Mouse (Mus musculus) monocyte, adult 5-6 weeks (primary cell): Measurements from ENCODE around the gene Arhgef3. TPM values are rescaled to one million over a fixed set of nuclear protein-coding genes. Genes with fewer than 3 reads are reported as not detected.
A peak's percentile ranks its signal among the peaks of the same experiment; 100 is the strongest.

Experiments
- ATAC-seq: fragments of 153-309, 156-312 bp; replicated peaks from 2 replicates; pipeline ENCODE4 v1.8.0; 2017; ENCODE audit warnings: mild to moderate bottlenecking; ENCODE audit not compliant: low TSS enrichment, insufficient number of reproducible peaks, severe bottlenecking, poor library complexity, low FRiP score
- total RNA-seq: library from RNA; stranded (forward); fragments of 200-1000, 200-491, 200-594 nt; gene quantifications from 3 replicates; pipeline ENCODE4 v1.2.3, GENCODE M21; 2017

The Arhgef3 gene
- total RNA-seq, 1 experiment from 2014 or later, result 261 TPM

GRCm38 (mm10) chr14:27272835-27273138, 158.1 kb downstream of the Arhgef3 start:
- ATAC-seq, result no peak

GRCm38 (mm10) chr14:27273169-27273568, 158.5 kb downstream of the Arhgef3 start:
- ATAC-seq, result no peak

- no peak for ATAC-seq
Measured at GRCm38 (mm10) chr14:27277259-27277658, 162.6 kb downstream of the Arhgef3 start.

GRCm38 (mm10) chr14:27280201-27280890, 165.6 kb downstream of the Arhgef3 start:
- ATAC-seq, result no peak

- no peak for ATAC-seq
Measured at GRCm38 (mm10) chr14:27283956-27284355, 169.3 kb downstream of the Arhgef3 start.

GRCm38 (mm10) chr14:27286202-27286601, 171.5 kb downstream of the Arhgef3 start:
- no peak for ATAC-seq

GRCm38 (mm10) chr14:27289053-27289452, 174.4 kb downstream of the Arhgef3 start:
- no peak for ATAC-seq

GRCm38 (mm10) chr14:27292101-27292500, 177.4 kb downstream of the Arhgef3 start:
- no peak for ATAC-seq

- ATAC-seq, result no peak
Measured at GRCm38 (mm10) chr14:27295821-27296220, 181.1 kb downstream of the Arhgef3 start.

- no peak for ATAC-seq
Measured at GRCm38 (mm10) chr14:27296987-27297386, 182.3 kb downstream of the Arhgef3 start.

GRCm38 (mm10) chr14:27298875-27299274, 184.2 kb downstream of the Arhgef3 start:
- no peak for ATAC-seq

- ATAC-seq, result no peak
Measured at GRCm38 (mm10) chr14:27299705-27300104, 185.0 kb downstream of the Arhgef3 start.

GRCm38 (mm10) chr14:27301768-27302499, 187.2 kb downstream of the Arhgef3 start:
- ATAC-seq, result no peak

- no peak for ATAC-seq
Measured at GRCm38 (mm10) chr14:27303294-27303693, 188.6 kb downstream of the Arhgef3 start.

- ATAC-seq, result no peak
Measured at GRCm38 (mm10) chr14:27304408-27304807, 189.7 kb downstream of the Arhgef3 start.

- no peak for ATAC-seq
Measured at GRCm38 (mm10) chr14:27308761-27309160, 194.1 kb downstream of the Arhgef3 start.

GRCm38 (mm10) chr14:27310559-27311242, 196.0 kb downstream of the Arhgef3 start:
- ATAC-seq, result no peak

- ATAC-seq, result no peak
Measured at GRCm38 (mm10) chr14:27312380-27312779, 197.7 kb downstream of the Arhgef3 start.

GRCm38 (mm10) chr14:27315737-27316136, 201.0 kb downstream of the Arhgef3 start:
- ATAC-seq, result no peak

- peak; percentile 79 for ATAC-seq
Measured at GRCm38 (mm10) chr14:27317146-27317545, 202.4 kb downstream of the Arhgef3 start.
